Mouse (Mus musculus) limb, embryonic 10.5 days (tissue): ENCODE results near the gene Celf5. TPM values are rescaled to one million over a fixed set of nuclear protein-coding genes. Genes with fewer than 3 reads are reported as not detected.

Experiments
- DNase-seq: peaks from one replicate; pipeline ENCODE4 v3.0.0-alpha.2; 2017; ENCODE audit warnings: low spot score
- H3K27ac ChIP-seq: fragments of 300-500 bp; sonication (generic); 2 replicates; pipeline ENCODE4 v1.5.1; 2016; ENCODE audit warnings: mild to moderate bottlenecking
- H3K27me3 ChIP-seq: fragments of 300-500 bp; sonication (generic); 2 replicates; pipeline ENCODE4 v1.6.1; 2016; ENCODE audit warnings: low read depth, mild to moderate bottlenecking; ENCODE audit not compliant: poor library complexity, severe bottlenecking
- H3K36me3 ChIP-seq: fragments of 300-500 bp; sonication (generic); 2 replicates; pipeline ENCODE4 v1.6.1; 2016; ENCODE audit warnings: mild to moderate bottlenecking, moderate library complexity
- H3K4me1 ChIP-seq: fragments of 300-500 bp; sonication (generic); 2 replicates; pipeline ENCODE4 v1.6.1; 2016
- H3K4me3 ChIP-seq: fragments of 300-500 bp; sonication (generic); 2 replicates; pipeline ENCODE4 v1.5.1; 2016; ENCODE audit warnings: mild to moderate bottlenecking, moderate library complexity
- H3K9me3 ChIP-seq: fragments of 300-500 bp; sonication (generic); replicated peaks from 2 replicates; pipeline ENCODE4 v1.6.1; 2016; ENCODE audit warnings: mild to moderate bottlenecking
- WGBS: fragments of 180-500 bp; shearing (Covaris S2); methylation state at CpG from one replicate; pipeline ENCODE4 v1.1.7; 2016; 5-methylcytosine and 5-hydroxymethylcytosine counted together
- polyA plus RNA-seq: library from polyadenylated mRNA; unstranded; fragments of >200 nt; fragmentation: Nextera tagmentation; extraction: Ambion mirVana; gene quantifications from 2 replicates; pipeline ENCODE4 v1.2.1, GENCODE M21; 2016

Gene Celf5
- polyA plus RNA-seq, 1 experiment from 2014 or later: 0.48 TPM

GRCm38 (mm10) chr10:81463531-81463930 lies 19.0 kb downstream of the Celf5 start:
- peak overlapping the region; percentile 49; the same call in 1 of the 2 replicates for H3K4me3 ChIP-seq
- H3K36me3 ChIP-seq: no peaks in the 10 kb centered on the region
- H3K9me3 ChIP-seq: no peaks in the 10 kb centered on the region
- WGBS: 74% methylated on average over 4 of the region's 4 CpGs
- H3K4me1 ChIP-seq: peaks cover 37% of the 10 kb centered on the region
- H3K27me3 ChIP-seq: peaks cover 100% of the 10 kb centered on the region
- peak; percentile 31 for DNase-seq
- H3K27ac ChIP-seq: no peak overlapping the region

DNA sequence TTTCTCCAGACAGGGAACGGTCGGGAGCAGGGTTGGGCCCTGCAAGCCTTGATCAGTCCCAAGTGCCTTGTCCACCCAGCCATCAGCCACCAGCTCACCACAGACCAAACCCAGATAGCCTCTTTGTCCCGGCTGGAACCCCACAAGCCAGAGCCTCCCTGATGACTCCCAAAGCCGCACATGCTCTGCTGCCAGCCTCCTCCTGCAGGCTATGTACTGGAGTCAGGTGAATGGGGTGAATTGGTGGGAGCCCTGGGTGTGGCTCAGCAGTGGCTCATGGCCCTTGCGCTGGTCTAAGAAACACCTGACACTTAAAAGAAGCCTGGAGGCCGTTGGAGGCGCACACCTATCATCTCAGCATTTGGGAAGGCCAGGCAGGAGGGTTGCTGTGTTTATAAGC lies 19.6 kb downstream of the Celf5 start:
- Histone ChIP-seq H3K9me3 (no peaks in the 10 kb centered on the region), H3K4me3 (no peak overlapping the region), H3K27ac (no peak overlapping the region), H3K36me3 (no peaks in the 10 kb centered on the region), H3K27me3 (peaks cover 100% of the 10 kb centered on the region), H3K4me1 (peaks cover 37% of the 10 kb centered on the region)
- DNase-seq: peak; percentile 28
- 73% methylated on average over 7 of the region's 7 CpGs for WGBS

GRCm38 (mm10) chr10:81462415-81462804 lies 20.1 kb downstream of the Celf5 start:
- H3K9me3 ChIP-seq: no peaks in the 10 kb centered on the region
- no peak overlapping the region for H3K27ac ChIP-seq
- H3K4me1 ChIP-seq: peaks cover 37% of the 10 kb centered on the region
- peaks cover 100% of the 10 kb centered on the region for H3K27me3 ChIP-seq
- DNase-seq: no peak
- 32% methylated on average over 7 of the region's 7 CpGs for WGBS
- no peaks in the 10 kb centered on the region for H3K36me3 ChIP-seq
- H3K4me3 ChIP-seq: no peak overlapping the region

DNA sequence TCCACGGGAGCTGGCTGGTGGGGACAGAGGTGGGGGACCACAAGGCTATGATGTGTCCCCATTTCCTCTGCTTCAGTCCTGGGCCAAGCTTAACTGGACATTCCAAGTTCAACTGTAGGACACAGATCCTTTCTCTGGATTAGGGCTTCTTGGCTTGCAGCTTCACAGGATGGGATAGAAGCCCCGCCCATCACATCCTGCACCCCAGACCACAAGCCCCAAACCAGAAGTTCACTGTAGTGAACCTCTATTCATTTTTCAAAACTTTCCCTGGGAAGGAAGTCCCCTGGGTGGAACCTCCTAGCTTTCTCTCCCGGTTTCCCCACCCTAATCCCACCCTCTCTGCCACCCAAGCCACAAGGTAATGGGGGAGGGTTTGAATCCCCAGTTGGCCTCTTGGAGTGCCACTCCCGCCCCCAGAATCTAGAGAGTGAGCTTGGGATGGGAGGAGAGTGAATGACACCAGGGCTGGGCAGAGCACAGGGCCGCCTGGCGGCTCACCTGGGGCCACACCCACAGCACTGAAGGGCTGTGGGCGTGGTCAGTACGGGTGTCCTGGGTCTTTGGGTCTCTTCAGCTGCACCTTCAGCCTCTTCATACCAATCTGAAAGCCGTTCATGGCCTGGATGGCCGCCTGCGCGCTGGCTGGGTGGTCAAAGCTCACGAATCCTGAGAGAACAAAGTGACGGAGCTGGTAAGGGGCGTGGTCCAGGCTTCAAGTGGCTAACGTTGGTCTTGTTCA lies 20.7 kb downstream of the Celf5 start:
- no peaks in the 10 kb centered on the region for H3K36me3 ChIP-seq
- 6% methylated on average over 16 of the region's 16 CpGs for WGBS
- peaks cover 100% of the 10 kb centered on the region for H3K27me3 ChIP-seq
- H3K4me1 ChIP-seq: peaks cover 33% of the 10 kb centered on the region
- no peaks in the 10 kb centered on the region for H3K9me3 ChIP-seq
- H3K4me3 ChIP-seq: no peak overlapping the region
- H3K27ac ChIP-seq: no peak overlapping the region
- DNase-seq: peak; percentile 29

- DNase-seq: no peak
- Histone ChIP-seq H3K27ac (no peak overlapping the region), H3K4me1 (peaks cover 33% of the 10 kb centered on the region), H3K36me3 (no peaks in the 10 kb centered on the region), H3K9me3 (no peaks in the 10 kb centered on the region), H3K27me3 (peaks cover 100% of the 10 kb centered on the region), H3K4me3 (no peak overlapping the region)
- 37% methylated on average over 11 of the region's 11 CpGs for WGBS
These were observed 21.6 kb downstream of the Celf5 start for GRCm38 (mm10) chr10:81460951-81461350.

- Histone ChIP-seq H3K4me1 (peaks cover 33% of the 10 kb centered on the region), H3K4me3 (no peak overlapping the region), H3K27me3 (peaks cover 100% of the 10 kb centered on the region), H3K27ac (no peak overlapping the region), H3K9me3 (no peaks in the 10 kb centered on the region), H3K36me3 (no peaks in the 10 kb centered on the region)
- 27% methylated on average over 20 of the region's 20 CpGs for WGBS
- DNase-seq: peak; percentile 31
These were observed 22.0 kb downstream of the Celf5 start for GRCm38 (mm10) chr10:81460471-81460870.

DNA sequence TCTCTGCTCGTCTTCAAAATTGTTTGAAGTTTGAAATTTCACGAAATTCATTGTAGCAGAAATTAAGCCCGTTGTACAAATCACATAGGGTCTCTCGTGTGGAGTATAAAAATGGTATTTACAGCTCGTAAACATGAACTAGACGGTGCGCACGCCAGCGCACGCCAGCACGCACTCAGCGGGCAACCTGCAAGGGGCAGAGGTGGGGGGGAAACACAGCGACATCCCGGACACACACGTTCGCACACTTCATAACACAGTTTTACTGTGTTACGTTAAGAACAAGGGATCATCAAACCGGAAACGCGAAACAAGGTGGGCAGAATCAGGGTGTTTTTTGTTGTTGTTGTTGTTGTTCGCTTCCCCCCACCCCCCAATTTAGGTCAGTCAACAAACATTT lies 23.1 kb downstream of the Celf5 start:
- no peak overlapping the region for H3K27ac ChIP-seq
- 75% methylated on average over 21 of the region's 21 CpGs for WGBS
- H3K4me1 ChIP-seq: peaks cover 23% of the 10 kb centered on the region
- H3K27me3 ChIP-seq: peaks cover 100% of the 10 kb centered on the region
- no peak overlapping the region for H3K4me3 ChIP-seq
- no peaks in the 10 kb centered on the region for H3K36me3 ChIP-seq
- DNase-seq: peak; percentile 26
- no peaks in the 10 kb centered on the region for H3K9me3 ChIP-seq

DNA sequence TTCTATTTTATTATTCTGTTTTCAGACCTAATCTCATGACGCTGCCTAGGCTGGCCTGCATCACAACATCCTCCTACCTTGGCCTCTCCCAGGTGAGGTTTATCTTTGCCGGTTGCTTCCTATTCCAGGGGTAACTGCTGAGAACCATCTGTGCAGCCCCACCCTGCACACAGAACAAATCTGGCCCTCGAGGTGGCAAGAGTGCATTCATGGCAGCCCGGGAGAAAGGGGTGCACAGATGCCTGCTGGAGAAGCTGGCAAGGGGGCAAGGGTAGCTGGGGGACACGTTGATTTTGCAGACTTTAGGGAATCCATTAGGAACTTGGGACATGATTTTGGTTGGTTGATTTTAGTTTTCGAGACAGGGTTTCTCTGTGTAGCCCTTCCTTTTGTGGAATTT lies 24.2 kb downstream of the Celf5 start:
- no peaks in the 10 kb centered on the region for H3K9me3 ChIP-seq
- H3K27ac ChIP-seq: no peak overlapping the region
- 87% methylated on average over 6 of the region's 6 CpGs for WGBS
- H3K4me1 ChIP-seq: peaks cover 15% of the 10 kb centered on the region; the same call in 1 of the 2 replicates
- DNase-seq: peak; percentile 22
- no peaks in the 10 kb centered on the region for H3K36me3 ChIP-seq
- no peak overlapping the region for H3K4me3 ChIP-seq
- peaks cover 100% of the 10 kb centered on the region for H3K27me3 ChIP-seq

DNA sequence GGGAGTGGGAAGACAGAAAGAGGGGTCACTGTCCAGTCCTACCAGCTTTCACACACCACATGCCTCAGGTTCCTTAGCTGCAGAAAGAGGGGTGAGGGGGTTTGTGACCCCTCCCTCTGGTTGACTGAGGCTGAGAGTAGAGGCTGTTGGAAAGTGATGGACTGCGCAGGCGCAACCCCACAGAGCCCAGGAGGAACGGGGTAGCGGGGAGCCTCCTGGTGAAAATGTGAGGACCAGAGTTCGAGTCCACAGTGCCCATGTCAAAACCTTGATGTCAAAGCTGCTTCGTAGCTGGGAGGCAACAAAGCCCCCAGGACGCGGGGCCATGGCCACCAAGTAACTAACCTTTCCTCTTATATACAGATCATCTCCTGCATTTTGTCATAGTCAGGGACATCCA lies 24.9 kb downstream of the Celf5 start:
- Histone ChIP-seq H3K9me3 (no peaks in the 10 kb centered on the region), H3K27ac (no peak overlapping the region), H3K4me1 (peaks cover 16% of the 10 kb centered on the region), H3K27me3 (peaks cover 100% of the 10 kb centered on the region), H3K4me3 (no peak overlapping the region), H3K36me3 (no peaks in the 10 kb centered on the region)
- DNase-seq: peak; percentile 22
- 81% methylated on average over 8 of the region's 8 CpGs for WGBS

DNA sequence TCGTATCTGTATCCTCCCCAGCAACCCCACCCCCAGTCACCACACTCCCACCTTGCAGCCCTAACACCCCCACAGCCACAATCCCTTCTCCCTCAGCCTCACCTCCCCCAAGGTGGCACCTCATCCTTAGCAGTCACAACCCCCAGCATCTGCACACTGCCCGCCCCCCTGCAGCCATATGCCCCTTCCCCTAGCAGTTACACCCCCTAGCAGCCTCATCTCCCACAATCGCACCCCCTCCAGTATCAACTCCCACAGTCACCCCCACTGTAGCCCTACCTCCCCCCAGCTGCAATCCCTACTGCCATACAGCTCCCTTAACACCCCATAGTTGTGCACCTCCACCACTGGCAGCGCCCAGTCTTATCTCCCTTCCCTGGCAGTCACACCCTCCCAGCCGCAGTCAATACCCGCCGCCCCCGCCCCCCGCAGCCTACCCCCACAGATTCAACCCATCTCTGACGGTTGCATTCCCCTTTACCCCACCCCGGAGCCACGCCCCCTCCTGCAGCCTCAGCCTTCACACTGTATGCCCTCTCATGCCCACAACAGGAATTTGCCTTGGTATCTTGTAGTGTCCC lies 25.4 kb downstream of the Celf5 start:
- H3K4me1 ChIP-seq: peaks cover 17% of the 10 kb centered on the region
- peaks cover 100% of the 10 kb centered on the region for H3K27me3 ChIP-seq
- H3K9me3 ChIP-seq: no peaks in the 10 kb centered on the region
- peak; percentile 22 for DNase-seq
- 46% methylated on average over 12 of the region's 12 CpGs for WGBS
- no peak overlapping the region for H3K4me3 ChIP-seq
- no peak overlapping the region for H3K27ac ChIP-seq
- H3K36me3 ChIP-seq: no peaks in the 10 kb centered on the region

- Histone ChIP-seq H3K4me1 (peaks cover 11% of the 10 kb centered on the region), H3K4me3 (no peak within 1 kb of the TSS), H3K27ac (no peak within 1 kb of the TSS), H3K27me3 (peaks cover 100% of the 10 kb centered on the region), H3K9me3 (no peaks in the 10 kb centered on the region), H3K36me3 (no peaks in the 10 kb centered on the region)
- peak; percentile 28 for DNase-seq
- 64% methylated on average over 28 of the region's 28 CpGs for WGBS
These were observed 27.2 kb downstream of the Celf5 start, which contains the start of gene Nfic for GRCm38 (mm10) chr10:81455181-81455895. Nfic (minus strand) TSS chr10:81455635.

GRCm38 (mm10) chr10:81454106-81454505 lies 28.4 kb downstream of the Celf5 start:
- Histone ChIP-seq H3K4me1 (peaks cover 8% of the 10 kb centered on the region), H3K27ac (no peak overlapping the region), H3K27me3 (peaks cover 90% of the 10 kb centered on the region), H3K9me3 (no peaks in the 10 kb centered on the region), H3K4me3 (no peak overlapping the region), H3K36me3 (no peaks in the 10 kb centered on the region)
- peak; percentile 28 for DNase-seq
- 73% methylated on average over 2 of the region's 2 CpGs for whole genome bisulfite sequencing

- 3% methylated on average over 14 of the region's 14 CpGs for WGBS
- DNase-seq: peak; percentile 37
- H3K9me3 ChIP-seq: no peaks in the 10 kb centered on the region
- no peak overlapping the region for H3K27ac ChIP-seq
- peaks cover 78% of the 10 kb centered on the region for H3K27me3 ChIP-seq
- H3K4me1 ChIP-seq: peaks cover 8% of the 10 kb centered on the region
- H3K4me3 ChIP-seq: peak overlapping the region; percentile 17; the same call in 1 of the 2 replicates
- no peaks in the 10 kb centered on the region for H3K36me3 ChIP-seq
These were observed 29.6 kb downstream of the Celf5 start for GRCm38 (mm10) chr10:81452947-81453288.
